Mouse (Mus musculus) testis, adult 2 months (tissue): ENCODE data around the gene Ccdc146. TPM values are rescaled to one million over a fixed set of nuclear protein-coding genes. Genes with fewer than 3 reads are reported as not detected.

Experiments
- H3K27ac ChIP-seq: fragments of 200-500 bp; 2 replicates; pipeline ENCODE4 v1.5.1; 2012; ENCODE audit warnings: low read depth, low read length; ENCODE audit not compliant: control insufficient read depth, insufficient read depth
- H3K27me3 ChIP-seq: fragments of 200-500 bp; 2 replicates; pipeline ENCODE4 v1.6.1; 2012; ENCODE audit warnings: mild to moderate bottlenecking, low read length, moderate library complexity; ENCODE audit not compliant: control insufficient read depth, insufficient read depth
- H3K36me3 ChIP-seq: fragments of 200-500 bp; 2 replicates; pipeline ENCODE4 v1.6.1; 2012; ENCODE audit warnings: mild to moderate bottlenecking, low read length; ENCODE audit not compliant: control insufficient read depth, insufficient read depth
- H3K4me1 ChIP-seq: fragments of 200-500 bp; 2 replicates; pipeline ENCODE4 v1.6.1; 2012; ENCODE audit warnings: low read length; ENCODE audit not compliant: control insufficient read depth, insufficient read depth
- H3K4me3 ChIP-seq: fragments of 200-500 bp; 2 replicates; pipeline ENCODE4 v1.5.1; 2012; ENCODE audit warnings: low read depth, mild to moderate bottlenecking, low read length, moderate library complexity, mixed read lengths; ENCODE audit not compliant: control insufficient read depth
- CTCF ChIP-seq: fragments of 200-500 bp; IDR thresholded peaks from 2 replicates; pipeline ENCODE4 v1.5.1; 2012; ENCODE audit warnings: low read depth, mild to moderate bottlenecking, inconsistent platforms, low read length, moderate library complexity; ENCODE audit not compliant: control insufficient read depth, insufficient read depth, insufficient replicate concordance
- POLR2A ChIP-seq: fragments of 200-500 bp; IDR thresholded peaks from 2 replicates; pipeline ENCODE4 v1.6.1; 2012; ENCODE audit warnings: low read depth, mild to moderate bottlenecking, inconsistent platforms, low read length, moderate library complexity; ENCODE audit not compliant: control insufficient read depth
- polyA plus RNA-seq: library from polyadenylated mRNA; depleted of rRNA; stranded (reverse); fragments of >200 nt; gene quantifications from 2 replicates; pipeline ENCODE4 v1.2.3, GENCODE M21; 2012; rRNA removed

The Ccdc146 gene
- 17.5 and 19.0 TPM in 2 replicates for polyA plus RNA-seq

DNA sequence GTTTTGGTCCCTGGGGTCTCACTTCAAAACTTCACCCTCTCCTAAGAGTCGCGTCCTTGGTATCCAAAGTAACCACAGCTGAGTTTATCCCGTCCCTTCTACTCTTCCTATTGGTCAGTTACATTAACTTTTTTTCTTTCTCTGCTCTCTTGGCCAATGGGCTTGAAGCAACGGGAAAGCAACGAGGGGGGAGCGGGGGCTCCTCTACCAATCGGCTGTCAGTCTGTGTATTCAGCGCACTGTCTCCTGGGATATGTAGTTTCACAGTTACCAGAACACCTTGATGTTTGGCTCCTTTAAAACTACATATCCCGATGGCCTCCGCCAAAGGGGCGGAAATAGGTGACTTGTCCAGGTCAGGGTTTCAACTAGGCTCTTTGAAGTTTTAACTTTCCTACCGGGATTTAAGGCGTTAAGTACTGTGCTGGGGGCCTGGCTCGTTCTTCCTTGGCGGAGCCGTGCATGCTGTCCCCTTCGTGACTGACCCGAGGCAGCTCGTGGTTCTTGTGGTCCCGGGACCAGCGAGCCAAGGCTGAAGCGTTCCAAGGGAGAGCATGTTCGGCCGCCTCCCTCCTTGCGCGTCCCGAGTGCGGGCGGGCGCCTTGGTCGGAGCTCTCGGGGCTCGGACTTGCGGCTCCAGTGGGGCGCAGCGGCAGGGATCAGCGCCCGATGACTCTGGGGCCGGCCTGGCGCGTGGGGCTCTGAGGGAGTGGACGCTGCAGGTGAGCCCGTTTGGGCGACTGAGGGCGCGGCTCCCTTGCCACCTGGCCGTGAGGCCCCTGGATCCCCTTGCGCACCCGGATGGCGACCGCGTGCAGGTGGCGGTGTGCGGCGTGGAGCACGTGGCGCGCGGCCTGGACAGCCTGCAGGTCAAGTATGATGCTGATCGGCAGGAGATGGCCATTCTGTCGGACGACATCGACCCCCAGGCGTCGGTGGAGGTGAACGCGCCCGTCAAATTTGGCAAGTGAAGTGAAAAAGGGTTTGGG, at the start of gene Ccdc146, which contains the start of gene Fam185a:
Gene Ccdc146 (minus strand): TSS at position 64 of the 989 bp plus-strand sequence.
Gene Fam185a (plus strand): TSS at position 345 of the 989 bp plus-strand sequence.
- no peaks in the 10 kb centered on the region for H3K27me3 ChIP-seq
- peak within 1 kb of the TSS; percentile 73 for H3K27ac ChIP-seq
- H3K4me3 ChIP-seq = peak within 1 kb of the TSS; percentile 91
- 0 out of 2 replicates have a peak, but pooled peaks cover 2% of the 10 kb centered on the region for H3K4me1 ChIP-seq
- no peaks in the 10 kb centered on the region for H3K36me3 ChIP-seq
- TF ChIP-seq POLR2A (no peak), CTCF (no peak)

DNA sequence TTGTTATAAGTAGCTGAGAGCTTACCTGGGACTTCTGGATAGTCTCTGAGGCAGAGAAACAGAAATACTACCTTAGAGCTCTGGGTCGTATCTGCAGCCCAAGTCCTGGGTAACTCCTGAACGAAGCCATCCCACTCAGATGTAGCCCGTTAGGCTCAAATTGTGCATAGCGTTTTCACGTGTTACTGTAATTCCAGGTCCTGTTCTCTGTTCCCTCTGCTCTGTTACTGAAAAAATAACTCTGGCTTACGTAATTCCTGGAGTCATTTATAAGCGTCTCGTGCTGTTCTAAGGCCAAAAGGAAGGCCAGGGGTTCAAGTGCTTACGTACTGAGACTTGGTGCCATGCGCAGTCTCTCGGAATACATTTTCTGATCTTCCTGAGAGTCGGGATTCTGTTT, 43.6 kb upstream of the Ccdc146 start:
- no peak overlapping the region for H3K27ac ChIP-seq
- no peak overlapping the region for H3K4me3 ChIP-seq
- no peaks in the 10 kb centered on the region for H3K27me3 ChIP-seq
- no peaks in the 10 kb centered on the region for H3K36me3 ChIP-seq
- no peaks in the 10 kb centered on the region for H3K4me1 ChIP-seq
- TF ChIP-seq CTCF (no peak), POLR2A (no peak)

DNA sequence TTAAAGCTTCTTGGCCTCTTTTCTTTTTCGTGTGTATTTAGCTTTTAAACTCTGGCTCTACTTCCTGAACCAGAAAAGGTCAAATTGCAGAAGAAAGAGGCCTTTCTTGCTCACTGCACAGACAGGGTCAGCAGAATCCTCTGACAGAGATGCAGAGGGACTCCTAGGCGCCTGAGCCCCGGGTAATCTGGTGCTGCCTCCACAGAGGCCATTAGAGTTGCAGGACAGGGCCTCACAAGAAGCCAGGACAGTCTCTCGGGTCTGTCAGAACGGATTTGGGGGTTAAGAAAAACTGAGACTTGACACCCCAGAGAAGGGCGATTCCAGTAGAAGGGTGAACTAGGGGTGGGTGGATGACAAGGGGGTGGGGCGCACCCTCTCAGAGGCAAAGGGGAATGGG, 42.9 kb upstream of the Ccdc146 start:
- no peaks in the 10 kb centered on the region for H3K36me3 ChIP-seq
- no peak overlapping the region for H3K27ac ChIP-seq
- no peak overlapping the region for H3K4me3 ChIP-seq
- H3K27me3 ChIP-seq = no peaks in the 10 kb centered on the region
- H3K4me1 ChIP-seq = no peaks in the 10 kb centered on the region
- TF ChIP-seq POLR2A = no peak
- no peak for TF ChIP-seq CTCF

DNA sequence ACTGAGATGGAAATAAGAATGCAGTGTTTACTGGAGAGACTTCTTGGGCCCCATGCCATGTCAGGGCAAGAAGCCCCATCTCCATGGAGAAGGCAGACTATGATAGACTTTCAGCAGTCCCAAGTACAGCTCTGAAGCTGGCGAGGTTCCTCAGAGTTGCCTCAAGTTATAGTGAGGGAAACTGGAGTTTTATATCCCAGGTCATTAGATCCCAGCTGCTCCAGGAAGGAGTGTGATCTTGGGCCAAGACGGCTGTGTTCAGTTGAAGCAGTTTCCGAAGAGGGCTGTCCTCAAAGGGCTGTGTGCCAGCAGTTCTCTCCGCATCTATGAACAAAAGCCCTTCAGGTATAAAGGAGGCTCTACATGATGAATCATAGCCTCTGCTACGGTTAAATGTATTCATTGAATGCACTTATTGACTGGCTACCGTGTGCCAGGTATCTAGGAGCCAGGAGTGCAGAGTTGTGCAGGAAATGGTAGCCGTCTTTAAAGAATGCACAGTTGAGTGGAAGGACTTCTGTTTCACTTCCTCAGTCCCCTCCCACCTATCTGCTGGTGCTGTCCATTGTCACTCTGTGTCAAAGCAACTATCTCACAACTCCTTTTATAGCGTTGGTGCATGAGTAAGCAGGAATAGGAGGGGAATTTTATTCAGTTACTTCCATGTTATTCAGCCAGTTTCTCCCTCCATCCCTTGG, 16.5 kb upstream of the Ccdc146 start:
- TF ChIP-seq CTCF (no peak), POLR2A (no peak)
- Histone ChIP-seq H3K4me1 (no peaks in the 10 kb centered on the region), H3K27me3 (no peaks in the 10 kb centered on the region), H3K27ac (no peak overlapping the region), H3K4me3 (no peak overlapping the region), H3K36me3 (no peaks in the 10 kb centered on the region)

DNA sequence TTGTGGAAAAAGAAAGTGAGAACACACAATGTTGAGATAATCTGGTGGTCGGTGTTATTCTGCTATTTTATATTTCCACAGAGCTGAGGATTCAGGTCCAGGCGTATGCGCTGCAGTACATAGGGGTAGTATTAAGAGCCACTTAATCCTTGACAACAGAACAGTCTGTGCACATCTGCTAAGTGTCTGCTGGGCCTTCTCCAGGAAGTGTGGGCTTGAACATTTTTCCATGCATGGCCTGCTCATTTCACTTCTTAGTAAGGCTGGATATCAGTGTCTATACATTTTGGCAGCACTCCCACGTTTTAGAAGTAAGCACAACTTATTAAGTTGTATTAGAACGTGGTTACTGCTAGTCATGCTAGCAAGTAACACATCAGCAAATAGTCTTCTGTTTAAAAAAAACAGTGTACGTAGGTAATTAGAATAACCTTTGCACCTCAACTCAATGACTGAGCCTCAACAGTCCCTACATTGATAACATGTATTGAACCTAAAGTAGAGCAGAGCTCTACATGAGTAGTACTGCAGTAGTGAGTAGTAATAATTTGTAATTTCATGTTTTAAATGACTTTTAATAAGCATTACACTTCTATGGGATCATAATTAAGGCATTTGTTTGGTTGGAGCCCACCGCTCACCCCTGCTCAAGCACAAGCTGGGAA, 15.1 kb upstream of the Ccdc146 start:
- H3K4me3 ChIP-seq = no peak overlapping the region
- H3K36me3 ChIP-seq = no peaks in the 10 kb centered on the region
- no peaks in the 10 kb centered on the region for H3K4me1 ChIP-seq
- TF ChIP-seq CTCF = no peak
- TF ChIP-seq POLR2A = no peak
- no peaks in the 10 kb centered on the region for H3K27me3 ChIP-seq
- no peak overlapping the region for H3K27ac ChIP-seq

DNA sequence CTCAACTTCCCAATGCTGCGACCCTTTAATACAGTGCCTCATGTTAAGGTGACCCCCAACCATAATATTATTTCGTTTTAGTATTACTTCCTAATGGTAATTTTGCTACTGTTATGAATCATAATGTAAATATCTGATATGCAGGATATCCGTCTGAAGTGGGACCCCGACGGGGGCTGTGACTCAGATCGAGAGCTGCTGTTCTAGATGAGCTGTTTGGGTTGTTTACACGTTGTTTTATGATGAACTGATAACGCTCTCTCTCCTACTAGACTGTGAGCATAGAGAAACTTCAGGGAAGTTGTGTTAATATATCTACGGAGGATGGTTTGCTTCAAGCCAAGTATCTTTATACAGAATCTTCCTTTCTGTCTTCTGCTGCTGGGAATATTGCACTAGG, 14.0 kb upstream of the Ccdc146 start:
- Histone ChIP-seq H3K4me3 (no peak overlapping the region), H3K27ac (no peak overlapping the region), H3K36me3 (no peaks in the 10 kb centered on the region), H3K4me1 (no peaks in the 10 kb centered on the region), H3K27me3 (no peaks in the 10 kb centered on the region)
- no peak for TF ChIP-seq POLR2A
- no peak for TF ChIP-seq CTCF
